Mouse (Mus musculus): ENCODE results near the gene Nfic. TPM values are rescaled to one million over a fixed set of nuclear protein-coding genes. Genes with fewer than 3 reads are reported as not detected.
A peak's percentile ranks its signal among the peaks of the same experiment; 100 is the strongest.

Nfic gene
- total RNA-seq, 2 experiments from 2014 or later, result 59.5 to 66.8 TPM

DNA sequence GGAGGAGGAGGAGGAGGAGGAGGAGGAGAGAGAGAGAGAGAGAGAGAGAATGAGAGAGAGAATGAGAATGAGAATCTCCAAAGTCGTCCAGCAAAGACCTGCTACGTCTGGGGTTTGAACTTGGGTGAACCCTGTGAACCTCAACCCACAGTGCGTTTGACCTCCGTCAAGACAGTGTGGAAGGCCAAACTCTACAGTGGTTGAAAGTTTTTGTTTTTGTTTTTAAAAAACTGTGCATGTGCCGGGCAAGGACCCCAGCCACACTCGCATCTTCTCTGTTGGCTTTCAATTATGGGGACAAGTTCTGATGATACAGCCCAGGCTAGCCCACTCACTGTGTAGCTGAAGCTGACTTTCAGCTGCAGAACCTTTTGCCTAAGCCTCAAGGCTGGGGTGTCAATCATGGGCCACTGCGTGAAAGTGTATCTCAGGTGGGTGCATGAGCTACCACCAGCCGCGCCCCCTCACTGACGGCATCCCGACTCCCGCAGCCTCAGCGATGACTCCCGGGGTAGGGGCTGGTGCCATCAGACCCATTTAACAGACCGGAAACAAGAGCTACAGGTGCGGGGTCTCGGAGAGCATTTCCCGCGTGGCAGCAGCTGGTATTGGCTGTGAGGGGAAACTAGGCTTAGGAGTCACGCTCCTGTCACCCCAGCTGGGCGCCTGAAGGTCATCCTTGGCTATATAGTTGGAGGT is 23.1 kb downstream of the Nfic start:
- no peak for DNase-seq (ENCODE audit: extremely low spot score in 1 of 2, low spot score in 1 of 2)

DNA sequence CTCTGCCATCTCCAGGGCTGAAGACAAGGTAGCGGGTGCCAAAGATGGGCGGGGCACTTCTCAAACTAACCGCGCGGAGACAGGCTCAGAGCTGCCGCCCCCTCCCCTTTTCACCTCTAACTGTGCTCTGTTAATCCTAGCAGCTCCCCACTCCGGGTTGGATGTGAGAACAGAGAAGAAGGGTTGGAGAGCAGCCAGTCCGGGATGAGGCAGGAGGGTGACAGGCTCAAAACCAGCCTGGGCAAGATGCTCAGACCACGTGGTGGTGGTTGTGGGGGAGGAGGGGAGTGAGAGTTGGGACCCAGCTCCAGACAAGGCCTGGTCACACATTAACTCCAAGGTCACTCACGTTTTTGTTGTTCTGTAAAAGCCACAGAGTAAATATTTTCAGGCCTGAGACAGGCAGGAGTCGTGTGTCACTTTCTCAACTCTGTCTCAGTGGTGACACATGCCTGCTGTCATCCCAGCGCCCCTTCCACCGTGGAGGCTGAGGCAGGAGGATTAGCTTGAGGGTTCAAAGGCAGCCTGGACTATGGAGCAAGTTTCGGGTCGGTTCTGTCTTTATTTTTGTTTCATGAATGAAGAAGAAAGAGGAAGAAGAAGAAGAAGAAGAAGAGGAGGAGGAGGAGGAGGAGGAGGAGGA is 23.8 kb downstream of the Nfic start:
- peak; percentile 22 to 45 for DNase-seq (ENCODE audit: extremely low spot score in 1 of 2, low spot score in 1 of 2)

DNA sequence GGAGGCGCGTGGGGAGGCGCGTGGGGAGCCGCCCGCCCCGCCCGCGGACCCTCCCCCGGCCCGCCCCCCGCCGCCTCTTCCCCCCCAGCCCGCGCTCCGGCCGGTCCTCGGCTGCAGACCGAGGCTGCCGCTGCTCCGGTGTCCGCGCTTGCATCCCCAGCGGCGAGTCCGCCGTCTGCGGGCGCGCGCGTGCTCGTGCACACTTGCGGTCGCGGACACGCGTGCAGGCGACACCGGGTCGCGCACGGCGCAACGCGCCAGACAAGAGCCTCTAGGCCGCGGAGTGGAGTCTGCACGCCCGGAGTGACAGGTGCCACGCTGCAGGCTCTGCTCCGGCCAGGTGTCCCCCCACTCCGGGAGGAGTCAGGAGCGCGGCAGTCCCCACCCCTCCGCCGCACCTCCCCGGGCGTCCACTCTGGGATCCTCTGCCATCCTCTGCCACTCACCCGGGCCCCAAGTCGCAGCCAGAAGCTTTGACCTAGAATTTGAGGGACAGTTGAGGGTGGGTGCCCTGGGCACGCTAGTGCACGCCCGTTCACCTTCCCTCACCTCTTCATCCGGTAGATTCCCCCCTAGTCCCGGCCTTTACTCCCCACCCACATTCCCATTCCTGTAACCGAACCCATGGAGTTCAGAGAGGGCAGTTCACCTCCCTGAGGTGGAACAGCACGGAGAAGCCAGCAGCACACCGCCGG is 24.5 kb downstream of the Nfic start:
- DNase-seq (ENCODE audit: extremely low spot score in 1 of 2, low spot score in 1 of 2), result peak; percentile 52 to 57

DNA sequence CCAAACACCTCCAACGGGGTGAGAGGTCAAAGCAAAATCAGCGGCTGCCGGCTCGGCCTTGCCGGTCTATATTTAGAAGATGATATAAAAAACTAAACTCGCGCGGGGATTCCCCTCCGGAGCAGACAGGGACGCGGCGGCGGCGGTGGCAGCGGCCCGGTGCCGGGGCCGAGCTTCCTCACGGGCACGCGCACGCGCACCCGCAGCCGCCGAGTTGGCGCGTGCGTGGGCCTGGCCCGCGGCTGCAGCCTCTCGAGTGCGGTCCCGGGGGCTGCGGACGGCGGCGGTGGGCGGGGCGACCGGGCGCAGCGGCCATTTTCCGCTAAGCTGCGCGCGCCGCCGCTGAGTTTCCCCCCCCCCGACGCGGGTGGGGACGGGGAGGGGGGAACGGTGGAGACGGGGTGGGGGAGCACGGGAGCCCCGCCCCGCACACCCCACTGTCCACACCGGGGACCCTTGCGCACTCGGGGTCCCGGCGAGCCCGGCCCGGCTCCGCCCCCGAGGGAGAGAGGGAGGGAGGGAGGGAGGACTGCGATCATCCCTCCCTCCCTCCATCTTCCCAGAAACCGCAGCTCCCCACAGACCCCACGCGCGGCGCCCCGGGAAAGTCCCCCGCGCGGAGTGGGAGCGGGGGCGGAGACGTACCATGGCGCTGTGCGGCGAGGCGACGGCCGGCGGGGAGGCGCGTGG is 25.1 kb downstream of the Nfic start:
- peak; percentile 65 to 74 for DNase-seq (ENCODE audit: extremely low spot score in 1 of 2, low spot score in 1 of 2)

DNA sequence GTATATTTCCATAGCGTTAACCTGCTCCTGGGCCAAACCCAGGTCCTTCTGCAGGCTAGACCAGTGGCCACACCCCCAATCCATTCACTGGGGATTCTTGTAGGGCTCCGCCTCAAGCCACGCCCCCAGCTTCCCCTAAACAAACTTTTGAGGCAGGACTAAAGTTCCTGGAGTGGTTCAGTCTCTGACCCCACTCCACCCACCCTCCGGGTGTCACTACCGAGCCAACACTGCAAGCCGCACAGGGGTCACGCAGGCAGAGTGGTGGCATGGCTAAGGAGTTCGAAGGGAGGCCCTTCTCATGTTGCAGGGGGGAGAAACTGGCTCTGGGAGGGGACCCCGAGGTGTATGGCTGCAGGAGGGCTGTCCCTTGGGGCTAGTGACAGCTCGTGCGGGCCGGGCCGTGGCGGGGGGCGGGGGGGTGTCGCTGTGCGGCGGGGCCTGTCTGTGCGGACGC is 25.8 kb downstream of the Nfic start:
- DNase-seq (ENCODE audit: extremely low spot score in 1 of 2, low spot score in 1 of 2), result peak in 1 of 2 experiments; percentile 37

DNA sequence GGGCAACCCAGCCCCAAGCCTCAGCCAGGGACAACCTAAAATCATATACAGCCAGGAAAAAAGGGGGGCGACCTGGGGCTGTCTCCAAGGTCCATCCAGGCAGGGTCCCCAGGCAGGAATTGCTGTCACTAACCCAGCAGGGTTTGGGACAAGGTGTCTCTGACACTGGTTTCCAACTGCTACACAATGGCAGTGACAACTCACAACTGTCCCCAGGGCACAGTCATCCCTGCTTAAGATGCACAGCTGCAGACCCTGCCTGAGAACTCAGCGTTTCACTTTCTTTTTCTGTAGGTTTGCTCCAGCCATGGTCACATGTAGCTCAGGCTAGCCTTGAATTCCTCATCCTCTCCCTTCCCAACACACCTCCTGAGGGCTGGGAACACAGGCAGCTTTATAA is 26.3 kb downstream of the Nfic start:
- DNase-seq (ENCODE audit: extremely low spot score in 1 of 2, low spot score in 1 of 2), result peak in 1 of 2 experiments; percentile 3

DNA sequence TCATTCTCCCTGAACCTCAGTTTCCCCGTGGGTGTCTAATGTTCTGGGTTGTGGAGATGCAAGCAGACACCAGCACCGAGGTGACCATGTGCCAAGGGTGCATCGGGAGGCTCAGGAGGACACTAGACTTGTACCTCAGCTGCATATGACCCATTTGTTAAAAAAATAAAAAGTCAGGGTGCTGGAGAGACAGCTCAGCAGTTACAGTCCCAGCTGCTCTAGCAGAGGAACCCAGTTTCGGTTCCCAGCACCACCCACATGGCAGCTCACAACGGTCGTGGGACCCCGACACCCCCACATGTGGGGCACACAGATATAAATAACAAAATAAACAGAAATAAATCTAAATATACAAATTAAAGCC is 26.9 kb downstream of the Nfic start:
- peak in 1 of 2 experiments; percentile 2 for DNase-seq (ENCODE audit: extremely low spot score in 1 of 2, low spot score in 1 of 2)

DNA sequence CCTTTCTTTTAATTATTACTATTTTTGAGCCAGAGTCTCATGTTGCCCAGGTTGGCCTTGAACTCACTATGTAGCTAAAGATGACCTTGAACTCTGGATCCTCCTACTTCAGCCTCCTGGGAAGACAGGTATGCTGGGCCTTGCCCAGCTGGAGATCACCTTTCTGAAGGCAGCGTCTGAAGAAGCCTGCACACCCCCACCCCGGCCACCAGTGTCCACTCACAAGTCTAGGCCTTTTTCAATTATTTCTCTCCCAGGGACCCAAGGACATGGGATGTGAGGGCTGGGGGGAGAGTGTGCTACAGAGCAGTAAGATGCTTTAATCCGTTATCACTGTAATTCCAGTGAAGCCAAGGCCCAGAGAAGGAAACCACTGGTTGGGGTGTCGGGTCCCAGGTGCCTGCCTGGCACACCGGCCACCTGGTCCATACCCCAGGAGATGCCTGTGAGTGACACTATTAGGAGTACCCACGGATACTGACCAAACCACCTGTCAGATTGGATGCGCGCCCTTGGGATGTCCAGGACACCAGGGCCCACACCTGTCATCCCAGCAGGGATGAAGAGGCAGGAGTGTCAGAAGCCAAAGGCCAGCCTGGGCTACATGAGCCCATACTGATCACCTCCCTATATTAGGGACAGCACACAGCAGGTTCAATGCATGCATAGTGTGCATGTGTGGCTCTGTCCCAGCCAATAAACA is 27.5 kb downstream of the Nfic start:
- peak in 1 of 2 experiments; percentile 2 for DNase-seq (ENCODE audit: extremely low spot score in 1 of 2, low spot score in 1 of 2)

DNA sequence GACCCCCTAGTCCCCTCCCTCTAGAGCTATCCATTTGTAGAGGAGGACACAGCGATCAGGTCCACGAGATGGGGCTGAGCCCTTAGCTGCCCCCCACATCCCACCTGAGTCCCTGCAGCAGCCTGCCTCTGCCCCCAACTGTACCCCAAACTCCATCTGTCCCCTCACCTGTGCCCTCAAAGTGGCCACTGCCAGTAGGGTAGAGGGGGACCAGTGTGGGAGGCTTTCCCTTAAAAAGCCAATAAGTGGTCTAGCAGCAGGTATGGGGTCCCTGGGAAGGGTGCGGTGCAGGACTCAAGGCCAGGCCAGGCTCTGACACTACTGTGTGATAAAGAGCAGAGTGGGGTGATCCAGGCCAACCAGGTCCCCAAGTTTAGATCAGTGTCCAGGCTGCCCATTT is 28.1 kb downstream of the Nfic start:
- DNase-seq (ENCODE audit: extremely low spot score in 1 of 2, low spot score in 1 of 2), result peak in 1 of 2 experiments; percentile 4

DNA sequence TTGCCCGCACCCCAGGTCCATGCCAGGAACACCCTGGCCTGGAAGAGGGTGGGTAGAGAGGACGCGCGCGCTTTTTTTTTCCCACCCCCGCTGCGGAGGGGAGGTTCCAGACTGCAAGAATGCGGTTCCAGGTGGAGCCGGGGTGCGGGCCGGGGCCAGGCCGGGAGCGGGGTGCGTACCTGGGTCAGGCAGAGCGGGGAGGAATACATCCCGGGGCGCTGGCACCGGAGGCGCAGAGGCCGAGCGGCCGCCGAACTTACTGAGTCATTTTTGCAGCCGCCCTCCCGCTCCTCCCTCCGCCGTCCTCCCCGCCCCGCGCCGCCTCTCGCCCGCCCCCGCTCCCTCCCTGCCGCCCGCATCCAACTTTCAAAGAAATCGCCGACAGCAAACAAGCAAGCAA is 28.5 kb downstream of the Nfic start:
- peak; percentile 27 to 57 for DNase-seq (ENCODE audit: extremely low spot score in 1 of 2, low spot score in 1 of 2)

DNA sequence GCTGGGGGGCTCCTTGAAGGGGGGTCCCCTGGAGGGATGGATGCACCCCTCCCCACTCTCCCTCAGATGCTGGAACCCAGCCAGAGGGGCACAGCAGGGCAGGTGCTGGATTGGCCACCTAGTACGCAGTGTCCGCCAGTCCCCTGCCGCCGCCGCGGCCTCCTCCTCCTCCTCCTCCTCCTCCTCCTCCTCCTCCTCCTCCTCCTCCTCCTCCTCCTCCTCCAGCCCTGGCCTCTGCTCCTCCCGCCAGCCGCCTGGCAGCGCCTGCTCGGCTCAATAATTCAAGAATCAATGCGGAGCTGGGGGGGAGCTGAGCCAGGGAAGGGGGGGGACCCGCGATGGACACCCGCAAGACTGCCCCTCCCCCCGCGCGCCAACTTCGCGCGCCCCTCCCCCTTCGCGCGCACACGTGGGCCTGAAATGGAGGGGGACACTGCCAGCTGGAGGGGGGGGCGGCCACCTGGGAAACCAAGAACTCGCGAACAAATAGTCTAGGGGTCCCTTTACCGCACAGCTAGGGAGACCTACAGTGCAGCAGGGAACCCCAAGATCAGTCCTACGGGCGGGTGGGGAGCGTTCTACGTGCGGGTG is 29.3 kb downstream of the Nfic start:
- DNase-seq (ENCODE audit: extremely low spot score in 1 of 2, low spot score in 1 of 2), result peak; percentile 13 to 38

DNA sequence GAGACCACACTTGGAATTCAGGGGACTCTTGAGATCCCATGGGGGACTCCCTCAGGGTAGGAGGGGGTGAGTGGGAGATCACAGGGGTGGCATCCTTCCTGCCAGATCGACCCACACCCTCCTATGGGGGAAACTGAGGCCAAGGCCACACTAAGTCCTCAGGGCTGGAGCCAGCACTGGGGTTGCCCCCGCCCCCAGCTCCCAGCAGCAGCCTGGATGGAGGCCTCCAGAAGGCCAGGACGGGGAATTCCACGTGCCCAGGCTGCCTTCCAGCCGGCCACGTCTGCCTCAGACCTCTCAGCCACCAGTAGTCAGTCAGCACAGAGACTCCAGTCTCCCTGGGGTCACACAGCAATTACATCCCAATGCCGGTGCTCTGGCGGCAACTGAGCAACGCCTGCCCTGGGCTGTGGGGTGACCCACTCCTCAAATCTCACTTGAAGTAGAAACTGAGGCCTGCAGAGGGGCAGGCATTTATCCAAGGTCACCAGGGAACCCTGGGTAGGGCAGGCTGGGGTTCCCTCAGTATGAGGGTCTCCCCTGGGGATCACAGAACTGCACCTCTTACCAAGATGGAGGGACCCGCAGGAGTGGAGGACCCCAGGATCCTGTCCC is 30.1 kb downstream of the Nfic start:
- peak; percentile 7 to 17 for DNase-seq (ENCODE audit: extremely low spot score in 1 of 2, low spot score in 1 of 2)

DNA sequence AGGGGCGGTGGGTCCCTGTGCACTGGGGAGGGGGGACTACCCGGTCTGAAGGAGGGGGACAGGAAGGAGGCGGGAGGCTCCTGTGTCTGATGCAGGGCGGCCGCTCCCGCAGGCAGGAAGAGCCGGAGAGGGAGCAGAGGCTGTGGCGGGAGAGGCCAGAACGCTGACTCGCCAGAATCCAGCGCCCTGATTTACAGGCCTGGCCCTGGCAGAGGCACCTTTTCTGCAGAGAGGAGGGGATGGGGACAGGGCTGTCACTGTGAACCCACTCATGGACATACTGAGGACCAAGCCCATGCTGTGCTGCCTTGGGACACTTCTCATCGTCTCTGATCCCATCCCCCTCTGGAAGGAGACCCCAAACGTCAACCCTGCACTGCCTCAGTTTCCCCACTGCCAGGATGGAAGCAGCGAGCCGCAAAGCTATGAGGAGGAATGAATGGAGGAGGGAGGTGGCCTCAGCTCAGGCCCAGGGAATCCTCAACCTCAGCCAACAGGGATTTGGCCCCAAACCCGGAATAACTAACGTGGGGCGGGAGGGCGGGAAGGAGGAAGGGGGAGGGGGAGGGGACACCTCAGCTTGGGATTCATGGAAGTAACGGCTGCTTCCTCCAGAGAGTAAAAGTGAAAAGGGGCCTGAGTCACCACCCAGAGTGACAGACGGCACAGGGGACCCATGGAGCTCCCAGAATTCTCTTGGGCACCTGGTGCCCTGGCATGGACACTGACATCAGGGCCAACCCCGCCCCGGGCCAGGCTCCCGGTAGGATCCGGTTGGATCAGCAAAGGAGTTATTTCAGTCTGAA is 31.0 kb downstream of the Nfic start:
- peak in 1 of 2 experiments; percentile 6 for DNase-seq (ENCODE audit: extremely low spot score in 1 of 2, low spot score in 1 of 2)

DNA sequence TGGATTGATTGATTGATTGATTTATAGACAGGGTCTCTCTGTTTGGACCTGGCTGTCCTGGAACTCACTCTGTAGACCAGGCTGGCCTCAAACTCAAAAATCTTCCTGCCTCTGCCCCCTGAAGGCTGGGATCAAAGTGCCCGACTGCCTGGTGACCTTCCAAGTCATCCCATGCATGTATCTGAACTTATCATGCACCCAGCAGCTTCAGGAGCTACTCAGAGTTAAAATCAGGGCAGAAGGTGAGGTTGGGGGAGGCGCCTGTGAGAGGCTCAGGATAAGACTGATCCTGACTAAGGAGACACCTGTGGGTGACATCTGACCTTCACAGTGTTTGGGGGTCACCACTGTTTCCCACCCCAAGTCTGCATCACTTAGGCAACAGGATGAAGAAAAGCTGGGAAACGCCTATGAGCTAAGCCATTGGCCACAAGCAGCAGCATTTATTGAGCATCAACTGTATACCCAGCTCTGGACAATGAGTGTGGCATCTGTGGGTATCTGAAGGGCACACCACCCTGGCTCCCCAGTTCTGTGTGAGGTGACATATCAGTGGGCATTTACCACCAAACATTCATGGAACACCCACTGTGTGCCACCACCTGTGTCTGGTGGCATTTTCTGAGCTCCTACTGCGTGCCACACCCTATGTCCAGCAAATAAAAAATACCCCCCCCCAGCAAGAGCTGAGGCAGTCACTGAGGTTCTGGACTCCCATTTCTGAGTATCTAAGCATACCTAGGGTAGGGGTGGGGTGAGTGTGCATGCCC is 31.8 kb downstream of the Nfic start:
- DNase-seq (ENCODE audit: extremely low spot score in 1 of 2, low spot score in 1 of 2), result no peak

DNA sequence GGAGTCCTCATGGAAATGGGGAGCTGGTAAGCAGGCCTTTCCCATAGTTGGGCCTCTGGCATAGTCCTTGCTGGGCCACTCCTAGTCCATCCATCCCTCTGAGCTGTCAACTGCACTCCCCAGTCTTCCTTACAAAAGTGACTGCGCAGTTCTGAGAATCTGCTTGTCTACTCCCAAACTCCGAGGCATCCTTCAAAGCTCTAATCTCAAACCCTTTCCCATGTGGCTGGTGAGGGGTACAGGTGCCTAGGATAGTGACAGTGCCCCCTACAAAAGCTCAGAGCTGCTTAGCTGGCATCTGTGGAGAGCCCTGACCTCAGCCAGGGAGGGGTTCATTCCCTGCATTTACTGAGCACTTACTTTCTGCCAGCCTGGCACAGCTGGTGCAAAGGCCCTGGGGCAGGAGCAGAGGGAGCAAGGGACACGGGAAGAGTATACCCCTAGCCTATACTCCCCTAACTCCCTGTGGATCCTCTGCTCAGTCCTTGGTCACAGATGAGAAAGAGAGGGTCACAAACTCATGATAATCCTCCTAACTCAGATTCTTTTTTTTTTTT is 32.7 kb downstream of the Nfic start:
- DNase-seq (ENCODE audit: extremely low spot score in 1 of 2, low spot score in 1 of 2), result no peak

DNA sequence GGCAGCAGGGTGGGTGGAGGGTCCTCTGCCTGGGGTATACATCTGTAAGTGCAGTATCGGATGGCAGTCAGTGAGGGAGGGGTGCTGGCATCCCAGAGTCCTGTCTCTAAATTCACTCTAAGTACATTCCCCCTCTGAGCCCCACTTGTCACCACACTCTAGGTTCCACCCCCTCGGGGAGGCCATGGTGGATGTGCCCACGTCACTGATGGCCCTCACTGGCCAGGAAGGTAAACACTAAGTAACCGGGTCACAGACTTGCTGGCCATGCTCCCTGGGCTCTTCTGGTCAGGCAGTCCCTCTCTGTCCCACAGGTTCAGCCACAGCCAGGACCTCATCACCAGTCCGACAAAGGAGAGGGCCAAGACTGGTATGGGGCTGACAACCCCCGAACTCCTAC is 33.2 kb downstream of the Nfic start:
- DNase-seq (ENCODE audit: extremely low spot score in 1 of 2, low spot score in 1 of 2), result no peak

DNA sequence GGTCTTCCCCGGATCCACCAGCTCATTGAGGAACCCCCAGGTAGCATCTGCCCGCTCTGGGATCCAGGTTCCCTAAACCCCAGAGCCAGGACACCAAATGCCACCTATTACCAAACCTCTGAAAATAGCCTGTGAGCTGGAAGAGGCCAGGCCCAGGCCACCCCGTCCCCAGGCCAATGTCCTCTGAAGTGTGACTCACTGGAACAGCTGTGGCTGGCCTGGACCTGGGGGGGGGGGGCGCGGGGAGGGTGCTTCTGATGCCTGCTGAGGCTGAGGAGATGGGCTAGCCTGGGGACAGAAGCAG is 33.7 kb downstream of the Nfic start:
- no peak for DNase-seq (ENCODE audit: extremely low spot score in 1 of 2, low spot score in 1 of 2)
